Mouse (Mus musculus): ENCODE measurements at regions not wholly inside any gene's neighbourhood (a gene's known extent, or its start where the extent isn't known, plus 50 kb on each side); places are given as distances from the start of the nearest gene placed in this dataset.

DNA sequence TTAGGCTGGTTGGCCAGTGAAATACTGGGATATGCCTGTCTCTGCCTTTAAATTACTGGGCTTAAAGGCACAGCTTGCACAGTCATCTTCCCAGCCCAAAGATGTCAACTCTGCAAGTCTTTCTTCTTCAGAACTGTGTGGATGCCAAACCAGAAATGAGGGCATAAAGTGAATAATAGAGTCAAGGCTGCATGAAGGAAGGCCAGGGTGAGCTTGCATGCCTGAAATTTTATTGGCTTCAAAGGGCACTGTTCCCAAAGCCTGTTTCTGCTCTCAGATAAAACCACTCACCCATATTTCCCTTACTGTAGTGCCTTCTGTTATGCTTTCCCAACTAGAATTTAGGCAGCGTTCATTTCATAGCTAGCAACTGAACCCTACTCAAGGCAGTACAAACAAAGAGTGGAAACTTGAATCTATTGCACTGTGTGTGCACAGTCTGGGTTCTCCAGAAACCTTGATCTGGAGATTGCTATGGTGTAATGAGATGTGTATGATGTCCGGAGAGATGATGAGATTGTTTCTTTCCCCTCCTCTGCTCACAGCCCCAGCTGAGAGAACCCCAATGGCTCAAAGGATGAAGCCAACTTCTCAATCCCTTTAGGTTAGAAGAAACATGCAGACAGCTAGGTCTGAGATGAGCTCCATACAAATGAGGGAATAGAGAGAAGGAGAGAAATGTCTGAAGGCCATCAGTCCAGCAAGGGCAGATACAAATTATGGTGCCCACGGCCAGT, 529.7 kb downstream of the 1810013L24Rik start:
- no peak for TF ChIP-seq CTCF (IDR thresholded peaks at IDR 0.05)
- TF ChIP-seq EP300 (IDR thresholded peaks at IDR 0.05; ENCODE audit: insufficient read depth, low read depth, low read length) = no peak
